13 mouse cellular contexts compared by ENCODE assay signal in genomic region chr4:85250271-85250670, GRCm38 (mm10). TPM values are rescaled to one million over a fixed set of nuclear protein-coding genes. Genes with fewer than 3 reads are reported as not detected.
DNase-seq lines count a peak whose midpoint lies in the region; ATAC-seq lines count a peak whose summit lies in the region.
"Had no signal": no experiment of that assay in that cellular context is flagged by ENCODE, and none has a peak within 500 bp of the region (broad histone marks: within the 10 kb centered on the region; RNA-seq: fewer than 3 reads in every experiment).

No protein-coding gene starts in this region.

- H3K36me3 ChIP-seq in midbrain, embryonic 12.5 days: no peaks in the 10 kb centered on the region
- H3K36me3 ChIP-seq: embryonic facial prominence, embryonic 15.5 days had no signal

- WGBS in midbrain, embryonic 12.5 days: 20% methylated on average over 2 of the region's 2 CpGs

- peaks cover 4% of the 10 kb centered on the region; the same call in 1 of the 2 replicates for H3K27me3 ChIP-seq in midbrain, embryonic 12.5 days
- H3K27me3 ChIP-seq: embryonic facial prominence, embryonic 15.5 days had no signal

- intact Hi-C loops in left cerebral cortex, postnatal 14 days (cut with DNase I): loop anchor here (5.0 kb wide), 1 partner anchor 38 kb away; no protein-coding TSS in a partner anchor

- H3K4me3 ChIP-seq in midbrain, embryonic 12.5 days: no peak overlapping the region
- H3K4me3 ChIP-seq: embryonic facial prominence, embryonic 15.5 days had no signal

- no peak overlapping the region for H3K27ac ChIP-seq in midbrain, embryonic 12.5 days (replicated peaks)
- H3K27ac ChIP-seq: embryonic facial prominence, embryonic 15.5 days; liver, embryonic 14.5 days had no signal

- no peaks in the 10 kb centered on the region for H3K9me3 ChIP-seq in midbrain, embryonic 12.5 days
- H3K9me3 ChIP-seq: embryonic facial prominence, embryonic 15.5 days had no signal

- ATAC-seq in midbrain, embryonic 12.5 days (ENCODE audit: low FRiP score, low read depth): peak; percentile 66; the same call in 1 of the 2 replicates
- ATAC-seq: Patski had no signal

- H3K4me2 ChIP-seq in midbrain, embryonic 12.5 days (replicated peaks): no peak overlapping the region
- H3K4me2 ChIP-seq: embryonic facial prominence, embryonic 15.5 days had no signal

- DNase-seq in cerebellum, adult 9-11 months: peak; percentile 70
- DNase-seq in cerebellum, adult 11 months: no peak
- peak; percentile 48 to 62 for DNase-seq in left cerebral cortex, postnatal 14 days (ENCODE audit: low spot score in 2 of 2)
- DNase-seq in left cerebral cortex, adult 18-20 months (ENCODE audit: low spot score in 2 of 2): no peak
- DNase-seq in cerebellum, postnatal 14 days: peak; percentile 65 to 80
- DNase-seq in thymus, postnatal 25 days: no peak
- no peak for DNase-seq in gastrocnemius, postnatal 10 days
- DNase-seq: gastrocnemius, postnatal 14 days; heart, postnatal 36 days had no signal

- no peak overlapping the region for H3K9ac ChIP-seq in midbrain, embryonic 12.5 days (replicated peaks)
- H3K9ac ChIP-seq: embryonic facial prominence, embryonic 15.5 days; liver, embryonic 14.5 days had no signal

- peaks cover 6% of the 10 kb centered on the region; the same call in 1 of the 2 replicates for H3K4me1 ChIP-seq in midbrain, embryonic 12.5 days
- H3K4me1 ChIP-seq: embryonic facial prominence, embryonic 15.5 days had no signal

RNA-seq across cellular contexts. Expression of gene Sh3gl2, which starts 45.3 kb away (rescaled TPM):
- total RNA-seq in left cerebral cortex, postnatal 14 days (2021): 100 to 1,000 TPM; 294 to 299 TPM
- 100 to 1,000 TPM; 252 to 272 TPM for total RNA-seq in left cerebral cortex, adult 18-20 months (2021)
- polyA plus RNA-seq in midbrain, embryonic 12.5 days (2016; fragmentation: Nextera tagmentation; extraction: Ambion mirVana): 12.4 and 13.3 TPM in 2 replicates
- total RNA-seq in gastrocnemius, postnatal 10 days (2021): 1 to 10 TPM; 1.9 TPM

Comparison
In these comparisons a context has a peak if more than half of its experiments do, and no peak if none do; other contexts are left out.
1. DNase-seq: peak in cerebellum, adult 9-11 months (single experiment), left cerebral cortex, postnatal 14 days (2 of 2) and cerebellum, postnatal 14 days (2 of 2); none in cerebellum, adult 11 months (single experiment), left cerebral cortex, adult 18-20 months (0 of 2), thymus, postnatal 25 days (single experiment) and gastrocnemius, postnatal 10 days (single experiment).
2. RNA of gene Sh3gl2, which starts 45.3 kb away (total RNA-seq): 294 to 299 TPM in left cerebral cortex, postnatal 14 days and 252 to 272 TPM in left cerebral cortex, adult 18-20 months; 1.9 TPM in gastrocnemius, postnatal 10 days; every median in the first group is over 10 times any median in the second.